Mouse (Mus musculus) cortical plate, adult 2 months (tissue): ENCODE results near the gene Ddx50.

ENCODE experiments used
- CTCF ChIP-seq: fragments of 200-500 bp; IDR thresholded peaks from 2 replicates; pipeline ENCODE4 v1.5.1; 2011; ENCODE audit warnings: mild to moderate bottlenecking, control low read depth, low read length; ENCODE audit not compliant: insufficient read depth; ENCODE audit errors: extremely low read depth
- POLR2A ChIP-seq: fragments of 200-500 bp; IDR thresholded peaks from 2 replicates; pipeline ENCODE4 v1.6.1; 2011; ENCODE audit warnings: mild to moderate bottlenecking, low read length, control low read depth; ENCODE audit not compliant: insufficient read depth; ENCODE audit errors: extremely low read depth

- TF ChIP-seq POLR2A (no peak), CTCF (no peak)
Measured at GRCm38 (mm10) chr10:62687032-62687674, 36.1 kb upstream of the Ddx50 start.
